Mouse (Mus musculus): ENCODE data around the gene Ube4b. TPM values are rescaled to one million over a fixed set of nuclear protein-coding genes. Genes with fewer than 3 reads are reported as not detected.

The Ube4b gene
- total and polyA plus RNA-seq, 3 experiments = 28.4 to 104 (median 71.0) TPM

DNA sequence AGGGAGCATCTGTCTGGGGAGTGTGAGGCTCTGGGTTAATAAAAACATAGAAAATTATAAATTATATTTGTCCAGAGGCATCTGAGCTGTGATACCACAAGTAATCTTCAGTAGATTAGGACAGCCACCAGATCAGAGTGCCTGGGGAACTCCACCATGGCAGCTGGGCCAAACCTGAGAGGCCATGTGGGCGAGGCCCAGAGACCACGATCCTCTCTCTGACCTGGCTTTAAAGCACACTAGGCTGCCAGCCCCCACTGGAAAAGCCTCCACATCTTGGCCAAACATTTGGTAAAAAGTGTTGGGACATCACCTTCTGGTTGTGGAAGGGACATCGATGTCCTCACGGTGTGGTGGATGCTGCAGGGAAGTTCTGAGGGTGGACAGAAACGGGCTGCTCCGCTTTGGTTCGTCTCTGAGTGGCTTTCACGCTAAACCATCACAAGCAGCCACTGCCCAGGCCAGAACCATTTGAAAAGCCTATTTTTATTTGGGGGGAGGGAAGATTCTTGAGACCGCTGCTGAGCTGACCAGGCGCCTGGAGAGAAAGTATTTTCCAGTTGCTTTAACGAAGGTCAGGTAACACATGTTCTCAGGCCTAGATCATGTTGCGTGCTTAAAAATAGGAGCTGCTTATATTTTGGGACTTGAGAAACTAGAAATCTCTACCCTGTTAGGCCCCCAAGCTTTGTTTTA lies 112.8 kb downstream of the Ube4b start:
- DNase-seq (ENCODE audit: low read depth, low spot score) = no peak
- H3K79me2 ChIP-seq (ENCODE audit: control insufficient read depth, insufficient read depth, low read length, poor library complexity) = no peaks in the 10 kb centered on the region
- H3K27me3 ChIP-seq (ENCODE audit: control insufficient read depth in 1 of 2, insufficient read depth in 2 of 2, low read length in 2 of 2) = no peaks in the 10 kb centered on the region
- no peak overlapping the region for H3K27ac ChIP-seq (ENCODE audit: control insufficient read depth, low read depth, low read length)
- H3K36me3 ChIP-seq (ENCODE audit: control insufficient read depth in 1 of 2, insufficient read depth in 2 of 2, low read length in 2 of 2) = no peaks in the 10 kb centered on the region; a peak in 1 of 4 replicates
- H3K9ac ChIP-seq (ENCODE audit: control insufficient read depth, low read depth, low read length, poor library complexity, severe bottlenecking) = no peak overlapping the region
- peaks cover 1 to 7% of the 10 kb centered on the region in 2 experiments; a peak in 3 of 4 replicates for H3K4me1 ChIP-seq (ENCODE audit: control insufficient read depth in 1 of 2, insufficient read depth in 2 of 2, low read length in 2 of 2)
- no peak for TF ChIP-seq GATA1 (IDR thresholded peaks at IDR 0.05; ENCODE audit: low read depth, low read length)
- TF ChIP-seq KAT2A (conservative IDR thresholded peaks at IDR 0.05; ENCODE audit: low read depth, low read length) = no peak
- TF ChIP-seq CHD2 (IDR thresholded peaks at IDR 0.05; ENCODE audit: low read length) = no peak
- TF ChIP-seq POLR2AphosphoS2 (IDR thresholded peaks at IDR 0.05; ENCODE audit: low read length) = no peak
- no peak for TF ChIP-seq ZMIZ1 (IDR thresholded peaks at IDR 0.05; ENCODE audit: low read depth, low read length)
- no peak for TF ChIP-seq MAFK (IDR thresholded peaks at IDR 0.05; ENCODE audit: borderline replicate concordance, low read depth, low read length)
- TF ChIP-seq ZC3H11A (IDR thresholded peaks at IDR 0.05; ENCODE audit: low read depth, low read length) = no peak
- no peak for TF ChIP-seq MAX (IDR thresholded peaks at IDR 0.05; ENCODE audit: low read length)
- TF ChIP-seq MEF2A (IDR thresholded peaks at IDR 0.05; ENCODE audit: extremely low read depth, insufficient replicate concordance, low read depth, low read length, poor library complexity, severe bottlenecking) = no peak
- no peak for TF ChIP-seq JUND (IDR thresholded peaks at IDR 0.05; ENCODE audit: low read depth, low read length)
- no peaks in the 10 kb centered on the region for H3K9me3 ChIP-seq (replicated peaks; ENCODE audit: insufficient read depth, low read length)
- H3K4me3 ChIP-seq (ENCODE audit: control insufficient read depth in 1 of 2, insufficient read depth in 1 of 2, low read depth in 2 of 2, low read length in 2 of 2) = no peak overlapping the region

DNA sequence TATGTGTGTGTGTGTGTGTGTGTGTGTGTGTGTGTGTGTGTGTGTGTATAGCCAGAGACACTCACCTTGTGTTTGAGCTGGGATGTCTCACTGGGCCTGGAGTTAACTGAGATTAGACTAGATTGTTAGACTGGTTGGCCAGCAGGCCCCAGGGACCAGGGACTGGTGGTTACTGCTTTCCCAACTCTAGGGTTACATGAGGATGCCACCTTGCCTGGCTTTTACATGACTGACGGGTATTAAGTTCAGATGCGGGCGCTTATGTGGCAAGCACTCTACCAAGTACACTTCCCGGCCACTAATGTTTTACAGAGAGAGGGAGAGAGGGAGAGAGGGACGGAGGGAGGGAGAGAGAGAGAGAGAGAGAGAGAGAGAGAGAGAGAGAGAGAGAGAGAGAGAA lies 114.6 kb downstream of the Ube4b start:
- H3K4me1 ChIP-seq (ENCODE audit: control insufficient read depth in 1 of 2, insufficient read depth in 2 of 2, low read length in 2 of 2) = peaks cover 4 to 8% of the 10 kb centered on the region in 2 experiments; a peak in 3 of 4 replicates
- H3K4me3 ChIP-seq (ENCODE audit: control insufficient read depth in 1 of 2, insufficient read depth in 1 of 2, low read depth in 2 of 2, low read length in 2 of 2) = no peak overlapping the region
- no peak overlapping the region for H3K9ac ChIP-seq (ENCODE audit: control insufficient read depth, low read depth, low read length, poor library complexity, severe bottlenecking)
- peaks cover under 1% of the 10 kb centered on the region; the same call in 1 of the 2 replicates for H3K79me2 ChIP-seq (ENCODE audit: control insufficient read depth, insufficient read depth, low read length, poor library complexity)
- no peaks in the 10 kb centered on the region; a peak in 1 of 4 replicates for H3K36me3 ChIP-seq (ENCODE audit: control insufficient read depth in 1 of 2, insufficient read depth in 2 of 2, low read length in 2 of 2)
- no peaks in the 10 kb centered on the region for H3K27me3 ChIP-seq (ENCODE audit: control insufficient read depth in 1 of 2, insufficient read depth in 2 of 2, low read length in 2 of 2)
- DNase-seq (ENCODE audit: low read depth, low spot score) = no peak
- H3K9me3 ChIP-seq (replicated peaks; ENCODE audit: insufficient read depth, low read length) = no peaks in the 10 kb centered on the region
- TF ChIP-seq USF2 (IDR thresholded peaks at IDR 0.05; ENCODE audit: borderline replicate concordance in 1 of 2, insufficient read depth in 1 of 2, low read depth in 1 of 2, low read length in 2 of 2) = no peak
- no peak for TF ChIP-seq TBP (IDR thresholded peaks at IDR 0.05; ENCODE audit: low read depth, low read length)
- TF ChIP-seq UBTF (IDR thresholded peaks at IDR 0.05; ENCODE audit: borderline replicate concordance, insufficient read depth, low read depth, low read length) = no peak
- no peak for TF ChIP-seq GATA1 (IDR thresholded peaks at IDR 0.05; ENCODE audit: low read depth, low read length)
- TF ChIP-seq CTCF (IDR thresholded peaks at IDR 0.05 in 2 of 3, conservative IDR thresholded peaks at IDR 0.05 in 1 of 3; ENCODE audit: control insufficient read depth in 1 of 3, insufficient read depth in 1 of 3, low read depth in 2 of 3, low read length in 3 of 3, poor library complexity in 1 of 3, severe bottlenecking in 1 of 3) = no peak
- no peak overlapping the region for H3K27ac ChIP-seq (ENCODE audit: control insufficient read depth, low read depth, low read length)

Data from MEL (cell line).